Mouse (Mus musculus) bone marrow macrophage, adult 2 months (primary cell): ENCODE results near the gene Txndc11.

ENCODE experiments used
- CTCF ChIP-seq: IDR thresholded peaks from 2 replicates; pipeline ENCODE4 v1.5.1; 2012; ENCODE audit warnings: low read depth, mild to moderate bottlenecking, low read length, moderate library complexity
- POLR2A ChIP-seq: IDR thresholded peaks from 2 replicates; pipeline ENCODE4 v1.6.1; 2012; ENCODE audit warnings: mild to moderate bottlenecking, low read depth, low read length, borderline replicate concordance

GRCm38 (mm10) chr16:11134348-11135344, at the start of gene Txndc11:
- TF ChIP-seq CTCF (no peak), POLR2A (no peak; the same call in 1 of the 2 replicates)
